Mouse (Mus musculus) liver, adult 2 months (tissue): ENCODE data around the gene Hist1h2bp.

Source experiments
- CTCF ChIP-seq: fragments of 200-500 bp; IDR thresholded peaks from 2 replicates; pipeline ENCODE4 v1.5.1; 2011; ENCODE audit warnings: low read depth, low read length, control low read depth
- POLR2A ChIP-seq: fragments of 200-500 bp; IDR thresholded peaks from 2 replicates; pipeline ENCODE4 v1.6.1; 2011; ENCODE audit warnings: low read length, control low read depth; ENCODE audit not compliant: insufficient read depth; ENCODE audit errors: extremely low read depth

DNA sequence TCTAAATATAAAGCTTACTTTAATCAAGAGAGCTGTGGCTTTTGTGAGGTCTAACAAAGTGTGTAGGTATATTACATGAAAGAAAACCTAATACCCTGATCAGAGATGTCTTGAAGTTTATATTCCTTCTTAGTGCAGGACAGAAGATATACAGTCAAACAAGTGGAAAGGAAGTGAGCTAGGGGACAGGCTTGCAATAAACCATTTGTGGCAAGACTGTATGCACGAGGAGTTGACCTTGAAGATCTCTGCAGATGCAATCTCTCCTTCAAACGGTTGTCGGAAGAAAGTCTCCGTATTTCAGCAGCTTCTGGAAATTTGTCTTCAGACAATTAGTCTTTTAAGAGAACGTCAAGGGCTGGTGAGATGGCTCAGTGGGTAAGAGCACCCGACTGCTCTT is 2.7 kb downstream of the Hist1h2bp start:
- no peak for TF ChIP-seq POLR2A
- TF ChIP-seq CTCF = no peak
